Mouse (Mus musculus) urinary bladder, postnatal 14 days (tissue): ENCODE measurements at regions not wholly inside any gene's neighbourhood (a gene's known extent, or its start where the extent isn't known, plus 50 kb on each side); places are given as distances from the start of the nearest gene placed in this dataset.

Source experiments
- DNase-seq: peaks from one replicate; pipeline ENCODE4 v3.0.0; 2021; ENCODE audit warnings: low spot score

GRCm38 (mm10) chr8:90192856-90193255, 155.3 kb downstream of the Tox3 start:
- no peak for DNase-seq

- DNase-seq = no peak
Observed at GRCm38 (mm10) chr8:90182807-90183206, 165.3 kb downstream of the Tox3 start.

GRCm38 (mm10) chr8:90176771-90177170, 171.4 kb downstream of the Tox3 start:
- no peak for DNase-seq

GRCm38 (mm10) chr8:90176335-90176734, 171.8 kb downstream of the Tox3 start:
- no peak for DNase-seq

GRCm38 (mm10) chr8:90166639-90167038, 181.5 kb downstream of the Tox3 start:
- DNase-seq = no peak

GRCm38 (mm10) chr8:90151477-90151876, 196.7 kb downstream of the Tox3 start:
- no peak for DNase-seq

GRCm38 (mm10) chr8:90149903-90150302, 198.2 kb downstream of the Tox3 start:
- DNase-seq = no peak

- DNase-seq = no peak
Observed at GRCm38 (mm10) chr8:90134626-90135025, 213.5 kb downstream of the Tox3 start.

- DNase-seq = no peak
Observed at GRCm38 (mm10) chr8:90130704-90131267, 217.4 kb downstream of the Tox3 start.

GRCm38 (mm10) chr8:90125426-90125825, 222.7 kb downstream of the Tox3 start:
- DNase-seq = no peak

GRCm38 (mm10) chr8:90123101-90123500, 225.0 kb downstream of the Tox3 start:
- no peak for DNase-seq

- no peak for DNase-seq
Observed at GRCm38 (mm10) chr8:90121935-90122334, 226.2 kb downstream of the Tox3 start.

- DNase-seq = no peak
Observed at GRCm38 (mm10) chr8:90121017-90121416, 227.1 kb downstream of the Tox3 start.

GRCm38 (mm10) chr8:90115436-90115835, 232.7 kb downstream of the Tox3 start:
- no peak for DNase-seq

GRCm38 (mm10) chr8:90100509-90100908, 247.6 kb downstream of the Tox3 start:
- no peak for DNase-seq

GRCm38 (mm10) chr8:90082630-90083029, 265.5 kb downstream of the Tox3 start:
- DNase-seq = no peak

- no peak for DNase-seq
Observed at GRCm38 (mm10) chr8:90076381-90076780, 271.8 kb downstream of the Tox3 start.

- DNase-seq = no peak
Observed at GRCm38 (mm10) chr8:90075796-90076195, 272.3 kb downstream of the Tox3 start.

GRCm38 (mm10) chr8:90070006-90070405, 278.1 kb downstream of the Tox3 start:
- no peak for DNase-seq

GRCm38 (mm10) chr8:90069411-90069993, 278.6 kb downstream of the Tox3 start:
- DNase-seq = no peak

GRCm38 (mm10) chr8:90068441-90068840, 279.7 kb downstream of the Tox3 start:
- no peak for DNase-seq

- DNase-seq = no peak
Observed at GRCm38 (mm10) chr8:90064381-90064780, 283.8 kb downstream of the Tox3 start.

- DNase-seq = no peak
Observed at GRCm38 (mm10) chr8:90063291-90063690, 284.9 kb downstream of the Tox3 start.

- no peak for DNase-seq
Observed at GRCm38 (mm10) chr8:90058631-90059166, 289.4 kb downstream of the Tox3 start.
